Mouse (Mus musculus): Measurements from ENCODE around the gene Paics. TPM values are rescaled to one million over a fixed set of nuclear protein-coding genes. Genes with fewer than 3 reads are reported as not detected.
"Not testable (repeated sequence)": the region's sequence is repeated elsewhere in the genome, so short reads cannot be mapped to it uniquely, and the experiment has no call there.

Paics gene
- polyA plus RNA-seq, 1 experiment from 2014 or later = 484 TPM

DNA sequence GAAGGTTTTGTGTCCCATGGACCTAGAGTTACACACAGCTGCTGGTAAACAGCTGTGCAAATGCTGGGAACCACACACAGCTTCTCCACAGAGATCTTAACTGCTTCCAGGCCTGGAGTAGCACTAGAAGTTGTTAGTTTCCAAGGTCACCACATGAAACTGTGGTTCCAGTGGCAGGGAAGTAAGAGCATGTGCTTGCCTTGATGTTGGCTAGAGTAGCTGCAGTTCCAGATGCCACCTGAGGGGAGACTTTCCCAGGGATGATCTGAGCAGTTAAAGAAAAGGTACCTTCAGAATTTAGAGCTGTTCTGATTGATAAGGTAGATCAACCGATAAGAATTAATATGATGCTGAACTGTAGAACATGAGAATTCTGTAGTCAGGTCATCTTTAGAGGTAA, 6.8 kb downstream of the Paics start:
- Histone ChIP-seq H3K9me3 (ENCODE audit: control insufficient read depth, low read length) (no peaks in the 10 kb centered on the region), H3K27me3 (ENCODE audit: control insufficient read depth, insufficient read depth, low read length) (no peaks in the 10 kb centered on the region), H3K36me3 (ENCODE audit: control insufficient read depth, insufficient read depth, low read length) (peaks cover 31% of the 10 kb centered on the region), H3K27ac (replicated peaks; ENCODE audit: low read depth, low read length) (no peak overlapping the region), H3K9ac (ENCODE audit: low read length) (no peak overlapping the region), H3K4me2 (ENCODE audit: low read depth, severe bottlenecking) (no peak overlapping the region), H3K4me1 (ENCODE audit: control insufficient read depth, insufficient read depth, low read length) (no peaks in the 10 kb centered on the region), H3K4me3 (ENCODE audit: low read depth, low read length) (no peak overlapping the region)
- 100% methylated on average over 1 of the region's 1 CpGs for WGBS
- DNase-seq (ENCODE audit: low spot score) = no peak
- ATAC-seq (ENCODE audit: insufficient number of reproducible peaks, low FRiP score, low TSS enrichment, low read depth) = no peak

DNA sequence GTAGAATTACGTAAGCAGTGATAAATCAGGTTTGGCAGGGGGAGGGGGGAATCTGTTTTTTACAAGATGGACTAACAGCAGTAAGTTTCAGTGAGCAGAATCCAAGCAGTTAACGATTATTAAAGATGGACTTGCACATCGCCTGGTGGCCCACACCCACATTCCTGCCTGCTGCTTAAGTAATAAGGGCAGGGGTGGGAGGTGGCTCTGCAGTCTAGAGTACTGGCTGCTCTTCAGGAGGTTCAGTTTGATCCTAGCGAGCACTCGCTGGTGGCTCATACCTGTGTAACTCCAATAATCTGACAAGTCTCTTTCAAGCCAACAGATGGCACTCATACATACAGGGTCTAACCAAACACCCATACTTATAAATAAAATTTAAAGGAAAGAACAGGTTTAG, 8.5 kb downstream of the Paics start:
- ATAC-seq (ENCODE audit: insufficient number of reproducible peaks, low FRiP score, low TSS enrichment, low read depth) (no peak), DNase-seq (ENCODE audit: low spot score) (no peak)
- 84% methylated on average over 5 of the region's 5 CpGs for WGBS
- H3K9me3 ChIP-seq (ENCODE audit: control insufficient read depth, low read length) = no peaks in the 10 kb centered on the region
- no peak overlapping the region for H3K9ac ChIP-seq (ENCODE audit: low read length)
- H3K4me3 ChIP-seq (ENCODE audit: low read depth, low read length) = no peak overlapping the region
- no peaks in the 10 kb centered on the region for H3K4me1 ChIP-seq (ENCODE audit: control insufficient read depth, insufficient read depth, low read length)
- H3K27ac ChIP-seq (replicated peaks; ENCODE audit: low read depth, low read length) = no peak overlapping the region
- no peaks in the 10 kb centered on the region for H3K27me3 ChIP-seq (ENCODE audit: control insufficient read depth, insufficient read depth, low read length)
- peaks cover 29% of the 10 kb centered on the region for H3K36me3 ChIP-seq (ENCODE audit: control insufficient read depth, insufficient read depth, low read length)
- H3K4me2 ChIP-seq (ENCODE audit: low read depth, severe bottlenecking) = no peak overlapping the region

DNA sequence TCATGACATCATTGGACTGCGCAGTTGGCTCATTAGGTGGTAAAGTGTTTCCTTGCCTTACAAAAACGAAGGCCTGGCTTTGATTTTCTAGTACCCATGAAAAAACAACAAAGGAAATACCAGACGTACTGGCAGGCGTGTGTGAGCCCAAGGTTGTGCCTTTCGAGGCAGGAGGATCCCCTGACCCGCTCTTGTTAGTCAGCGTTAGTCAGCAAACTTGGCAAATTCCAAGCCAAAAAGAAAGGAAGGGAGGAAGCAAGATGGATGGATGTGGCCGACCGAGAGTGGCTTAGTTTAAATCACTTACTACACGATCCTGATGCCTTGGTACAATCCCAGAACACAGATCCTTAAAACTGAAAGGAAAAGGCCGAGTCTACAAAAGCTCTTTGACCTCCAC, 11.4 kb downstream of the Paics start:
- H3K9me3 ChIP-seq (ENCODE audit: control insufficient read depth, low read length) = no peaks in the 10 kb centered on the region
- no peak overlapping the region for H3K27ac ChIP-seq (replicated peaks; ENCODE audit: low read depth, low read length)
- peaks cover 19% of the 10 kb centered on the region for H3K36me3 ChIP-seq (ENCODE audit: control insufficient read depth, insufficient read depth, low read length)
- ATAC-seq (ENCODE audit: insufficient number of reproducible peaks, low FRiP score, low TSS enrichment, low read depth) = no peak
- 80% methylated on average over 11 of the region's 11 CpGs for WGBS
- no peak overlapping the region for H3K4me2 ChIP-seq (ENCODE audit: low read depth, severe bottlenecking)
- DNase-seq (ENCODE audit: low spot score) = no peak
- H3K4me1 ChIP-seq (ENCODE audit: control insufficient read depth, insufficient read depth, low read length) = no peaks in the 10 kb centered on the region
- no peaks in the 10 kb centered on the region for H3K27me3 ChIP-seq (ENCODE audit: control insufficient read depth, insufficient read depth, low read length)
- H3K4me3 ChIP-seq (ENCODE audit: low read depth, low read length) = no peak overlapping the region
- no peak overlapping the region for H3K9ac ChIP-seq (ENCODE audit: low read length)

DNA sequence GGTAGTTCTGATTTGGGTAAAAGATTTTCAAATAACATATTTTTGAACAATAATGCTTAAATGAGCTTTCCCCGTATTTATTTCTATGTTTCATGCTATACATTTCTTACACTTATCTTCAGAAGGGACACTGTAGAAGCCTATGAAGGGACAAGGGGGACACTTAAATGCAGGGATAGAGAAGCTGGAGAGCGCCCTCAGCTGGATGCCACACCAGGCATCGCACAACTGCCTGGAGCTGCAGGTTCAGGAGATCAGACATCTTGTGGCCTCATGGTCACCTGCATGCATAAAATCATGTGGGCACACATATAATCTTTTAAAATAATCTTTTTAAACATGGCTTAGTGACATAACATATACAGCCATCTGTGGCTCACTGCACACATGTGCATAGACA, 13.5 kb downstream of the Paics start:
- H3K9ac ChIP-seq (ENCODE audit: low read length) = no peak overlapping the region
- H3K4me1 ChIP-seq (ENCODE audit: control insufficient read depth, insufficient read depth, low read length) = no peaks in the 10 kb centered on the region
- no peak overlapping the region for H3K4me3 ChIP-seq (ENCODE audit: low read depth, low read length)
- no peaks in the 10 kb centered on the region for H3K27me3 ChIP-seq (ENCODE audit: control insufficient read depth, insufficient read depth, low read length)
- peaks cover 23% of the 10 kb centered on the region for H3K36me3 ChIP-seq (ENCODE audit: control insufficient read depth, insufficient read depth, low read length)
- no peak for ATAC-seq (ENCODE audit: insufficient number of reproducible peaks, low FRiP score, low TSS enrichment, low read depth)
- DNase-seq (ENCODE audit: low spot score) = no peak
- no peaks in the 10 kb centered on the region for H3K9me3 ChIP-seq (ENCODE audit: control insufficient read depth, low read length)
- 93% methylated on average over 3 of the region's 3 CpGs for WGBS
- H3K27ac ChIP-seq (replicated peaks; ENCODE audit: low read depth, low read length) = no peak overlapping the region
- H3K4me2 ChIP-seq (ENCODE audit: low read depth, severe bottlenecking) = no peak overlapping the region

DNA sequence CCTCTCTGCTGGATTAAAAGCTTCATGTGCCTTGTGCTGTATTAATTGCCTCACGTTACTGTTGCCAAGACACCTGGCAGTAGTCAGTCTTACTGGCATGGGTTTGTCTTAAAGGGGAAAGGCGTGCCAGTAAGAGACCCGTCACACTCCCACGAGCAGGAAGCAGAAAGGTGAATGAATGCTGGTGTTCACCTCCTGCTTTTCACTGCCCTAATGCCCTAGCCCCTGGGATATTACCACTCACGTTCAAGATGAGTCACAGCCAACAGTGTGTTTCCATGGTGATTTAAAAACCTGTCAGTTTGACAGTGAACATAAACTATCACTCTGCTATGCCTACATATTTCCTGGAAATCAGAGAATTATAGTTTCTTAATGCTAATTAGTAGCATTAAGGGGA, 18.1 kb downstream of the Paics start:
- H3K4me2 ChIP-seq (ENCODE audit: low read depth, severe bottlenecking) = no peak overlapping the region
- DNase-seq (ENCODE audit: low spot score) (no peak), ATAC-seq (ENCODE audit: insufficient number of reproducible peaks, low FRiP score, low TSS enrichment, low read depth) (no peak)
- 87% methylated on average over 5 of the region's 5 CpGs for WGBS
- H3K27me3 ChIP-seq (ENCODE audit: control insufficient read depth, insufficient read depth, low read length) = no peaks in the 10 kb centered on the region
- H3K27ac ChIP-seq (replicated peaks; ENCODE audit: low read depth, low read length) = no peak overlapping the region
- H3K4me1 ChIP-seq (ENCODE audit: control insufficient read depth, insufficient read depth, low read length) = 0 out of 2 replicates have a peak, but pooled peaks cover 5% of the 10 kb centered on the region
- no peak overlapping the region for H3K4me3 ChIP-seq (ENCODE audit: low read depth, low read length)
- no peak overlapping the region for H3K9ac ChIP-seq (ENCODE audit: low read length)
- H3K9me3 ChIP-seq (ENCODE audit: control insufficient read depth, low read length) = no peaks in the 10 kb centered on the region
- H3K36me3 ChIP-seq (ENCODE audit: control insufficient read depth, insufficient read depth, low read length) = peaks cover 12% of the 10 kb centered on the region

DNA sequence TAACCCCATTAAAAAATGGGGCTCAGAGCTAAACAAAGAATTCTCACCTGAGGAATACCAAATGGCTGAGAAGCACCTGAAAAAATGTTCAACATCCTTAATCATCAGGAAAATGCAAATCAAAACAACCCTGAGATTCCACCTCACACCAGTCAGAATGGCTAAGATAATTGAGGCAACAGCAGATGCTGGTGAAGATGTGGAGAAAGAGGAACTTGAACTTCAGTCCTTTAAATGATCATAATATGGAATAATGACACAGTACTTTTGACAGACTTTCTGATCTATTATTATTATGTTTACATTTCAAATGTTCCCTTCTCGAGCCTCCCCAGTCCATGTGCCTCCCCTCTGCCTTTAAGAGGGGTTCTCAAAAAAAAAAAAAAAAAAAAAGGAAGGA, 20.0 kb downstream of the Paics start:
- DNase-seq (ENCODE audit: low spot score); H3K27me3 ChIP-seq (ENCODE audit: control insufficient read depth, insufficient read depth, low read length); H3K4me2 ChIP-seq (ENCODE audit: low read depth, severe bottlenecking); H3K27ac ChIP-seq (replicated peaks; ENCODE audit: low read depth, low read length); ATAC-seq (ENCODE audit: insufficient number of reproducible peaks, low FRiP score, low TSS enrichment, low read depth); H3K9ac ChIP-seq (ENCODE audit: low read length); H3K4me3 ChIP-seq (ENCODE audit: low read depth, low read length); H3K9me3 ChIP-seq (ENCODE audit: control insufficient read depth, low read length); H3K4me1 ChIP-seq (ENCODE audit: control insufficient read depth, insufficient read depth, low read length): not testable (repeated sequence)
- H3K36me3 ChIP-seq (ENCODE audit: control insufficient read depth, insufficient read depth, low read length) = peaks cover 12% of the 10 kb centered on the region
- WGBS = 75% methylated on average over 1 of the region's 1 CpGs

DNA sequence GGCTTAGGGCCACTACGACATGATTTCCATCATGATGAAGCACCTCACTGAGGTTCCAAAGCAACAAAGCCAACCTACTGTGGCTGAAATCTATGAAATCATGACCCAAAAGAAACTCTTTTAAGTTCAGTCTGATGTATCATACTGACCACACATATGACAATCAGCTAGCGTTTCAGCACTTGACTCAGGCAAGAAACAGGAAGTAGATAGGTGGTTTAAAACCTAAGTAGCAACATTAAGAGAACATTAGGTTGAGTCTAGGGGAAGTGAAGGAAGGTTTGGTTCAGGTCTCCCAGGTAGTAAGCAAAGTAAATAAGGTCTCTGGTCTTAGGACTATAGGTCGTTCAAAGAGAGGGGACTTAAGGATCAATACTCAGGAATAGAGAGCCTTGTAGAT, 22.4 kb downstream of the Paics start:
- H3K27me3 ChIP-seq (ENCODE audit: control insufficient read depth, insufficient read depth, low read length) = no peaks in the 10 kb centered on the region
- H3K4me2 ChIP-seq (ENCODE audit: low read depth, severe bottlenecking) = peak overlapping the region; percentile 81
- no peak overlapping the region for H3K27ac ChIP-seq (replicated peaks; ENCODE audit: low read depth, low read length)
- ATAC-seq (ENCODE audit: insufficient number of reproducible peaks, low FRiP score, low TSS enrichment, low read depth) (no peak), DNase-seq (ENCODE audit: low spot score) (no peak)
- H3K9ac ChIP-seq (ENCODE audit: low read length) = peak overlapping the region; percentile 0; the same call in 1 of the 2 replicates
- H3K9me3 ChIP-seq (ENCODE audit: control insufficient read depth, low read length) = no peaks in the 10 kb centered on the region
- peaks cover 16% of the 10 kb centered on the region for H3K36me3 ChIP-seq (ENCODE audit: control insufficient read depth, insufficient read depth, low read length)
- 70% methylated on average over 3 of the region's 3 CpGs for WGBS
- peak overlapping the region; percentile 62 for H3K4me3 ChIP-seq (ENCODE audit: low read depth, low read length)
- 0 out of 2 replicates have a peak, but pooled peaks cover 5% of the 10 kb centered on the region for H3K4me1 ChIP-seq (ENCODE audit: control insufficient read depth, insufficient read depth, low read length)

DNA sequence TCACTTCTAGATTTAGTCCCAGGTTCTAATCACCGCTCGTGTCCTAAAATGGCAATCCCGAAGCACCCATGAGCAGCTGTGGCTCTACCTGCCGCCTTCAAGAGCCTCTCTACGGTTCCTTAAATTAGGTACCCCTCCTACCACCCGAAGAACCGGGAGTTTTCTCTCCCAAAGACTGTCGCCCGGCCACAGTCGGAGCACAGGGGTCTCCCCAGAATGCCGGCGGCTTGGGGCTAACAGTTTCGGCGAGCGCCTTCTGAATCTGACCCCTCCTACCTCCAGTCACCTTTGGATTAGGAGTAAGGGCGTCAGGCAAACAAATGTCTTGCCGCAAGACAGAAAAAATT, 23.1 kb downstream of the Paics start:
- 4% methylated on average over 17 of the region's 17 CpGs for WGBS
- ATAC-seq (ENCODE audit: insufficient number of reproducible peaks, low FRiP score, low TSS enrichment, low read depth) = 0 out of 2 replicates have a peak, but pooled peaks have one; percentile 41

More for the DNA sequence above, 23.1 kb downstream of the Paics start:
- peak overlapping the region; percentile 81 for H3K4me2 ChIP-seq (ENCODE audit: low read depth, severe bottlenecking)
- H3K4me3 ChIP-seq (ENCODE audit: low read depth, low read length) = peak overlapping the region; percentile 62
- H3K27ac ChIP-seq (replicated peaks; ENCODE audit: low read depth, low read length) = no peak overlapping the region
- no peaks in the 10 kb centered on the region for H3K9me3 ChIP-seq (ENCODE audit: control insufficient read depth, low read length)
- H3K27me3 ChIP-seq (ENCODE audit: control insufficient read depth, insufficient read depth, low read length) = no peaks in the 10 kb centered on the region
- H3K36me3 ChIP-seq (ENCODE audit: control insufficient read depth, insufficient read depth, low read length) = peaks cover 12% of the 10 kb centered on the region
- 0 out of 2 replicates have a peak, but pooled peaks cover 5% of the 10 kb centered on the region for H3K4me1 ChIP-seq (ENCODE audit: control insufficient read depth, insufficient read depth, low read length)
- H3K9ac ChIP-seq (ENCODE audit: low read length) = peak overlapping the region; percentile 0; the same call in 1 of the 2 replicates
- no peak for DNase-seq (ENCODE audit: low spot score)

Data from limb, embryonic 11.5 days (tissue).